Mouse (Mus musculus): ENCODE data around the gene Llph.

DNA sequence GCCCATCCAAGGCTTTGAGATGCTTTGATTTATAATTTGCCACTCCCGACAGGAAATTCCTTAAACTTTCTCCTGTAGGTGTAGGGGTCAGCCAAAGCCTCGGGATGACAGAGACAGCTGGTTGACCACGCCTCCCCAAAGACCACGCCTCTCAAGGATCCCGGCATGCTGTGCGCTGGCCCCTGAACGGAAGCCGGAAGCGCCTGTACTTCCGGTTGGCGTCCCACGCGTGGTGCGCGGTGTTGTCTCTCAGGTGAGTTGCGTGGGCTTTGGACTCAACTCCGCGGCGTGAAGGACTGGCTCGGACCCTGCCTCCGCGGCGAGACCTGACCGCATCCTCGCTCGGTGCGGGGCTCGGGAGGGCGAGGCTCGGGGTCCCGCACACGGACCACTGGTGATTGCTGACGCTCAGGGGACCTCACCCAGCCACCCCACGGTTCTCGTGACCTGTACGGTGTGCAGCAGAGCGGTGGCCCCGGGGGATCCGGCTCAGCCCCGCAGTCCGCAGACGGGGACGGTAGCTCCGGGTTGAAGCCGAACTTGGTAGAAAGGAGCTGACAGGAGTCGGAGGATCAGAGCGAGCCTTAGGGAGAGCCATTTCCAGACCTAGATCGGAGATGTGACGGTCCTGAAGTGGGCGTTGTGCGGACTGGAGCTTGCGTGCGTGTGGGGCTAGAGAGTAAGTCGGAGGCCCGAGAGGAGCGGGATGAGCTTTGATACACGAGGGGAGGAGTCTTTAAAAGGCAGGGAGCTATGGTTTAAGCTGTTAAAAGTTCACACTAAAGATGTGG is at the start of gene Llph:
- no peak for TF ChIP-seq USF2 (conservative IDR thresholded peaks at IDR 0.05; ENCODE audit: low read depth, low read length)
- no peak for TF ChIP-seq ZNF384 (IDR thresholded peaks at IDR 0.05; ENCODE audit: low read depth, low read length)
- TF ChIP-seq CTCF (conservative IDR thresholded peaks at IDR 0.05 in 1 of 2, IDR thresholded peaks at IDR 0.05 in 1 of 2; ENCODE audit: low read depth in 2 of 2, low read length in 2 of 2): no peak
- no peak for TF ChIP-seq EP300 (IDR thresholded peaks at IDR 0.05; ENCODE audit: low read length)
- peak; percentile 87 for TF ChIP-seq HCFC1 (IDR thresholded peaks at IDR 0.05; ENCODE audit: low read depth, low read length)
